Mouse (Mus musculus) embryonic facial prominence, embryonic 15.5 days (tissue): ENCODE measurements around the gene Mup4. TPM values are rescaled to one million over a fixed set of nuclear protein-coding genes. Genes with fewer than 3 reads are reported as not detected.

Experiments
- ATAC-seq: fragments of 200-750 bp; cut with Nextera tagmentation; 2 replicates; pipeline ENCODE4 v1.8.0; 2017; ENCODE audit warnings: low read depth, moderate TSS enrichment; ENCODE audit not compliant: insufficient number of reproducible peaks, low FRiP score, low TSS enrichment
- H3K27ac ChIP-seq: fragments of 300-500 bp; sonication (generic); replicated peaks from 2 replicates; pipeline ENCODE4 v1.5.1; 2015; ENCODE audit warnings: mild to moderate bottlenecking, inconsistent platforms
- H3K27me3 ChIP-seq: fragments of 300-500 bp; sonication (generic); 2 replicates; pipeline ENCODE4 v1.6.1; 2015; ENCODE audit warnings: inconsistent platforms
- H3K36me3 ChIP-seq: fragments of 300-500 bp; sonication (generic); 2 replicates; pipeline ENCODE4 v1.6.1; 2015; ENCODE audit warnings: mild to moderate bottlenecking, inconsistent platforms
- H3K4me1 ChIP-seq: fragments of 300-500 bp; sonication (generic); 2 replicates; pipeline ENCODE4 v1.6.1; 2015; ENCODE audit warnings: inconsistent platforms
- H3K4me2 ChIP-seq: fragments of 300-500 bp; sonication (generic); replicated peaks from 2 replicates; pipeline ENCODE4 v1.6.1; 2015; ENCODE audit warnings: mild to moderate bottlenecking, inconsistent platforms
- H3K4me3 ChIP-seq: fragments of 300-500 bp; sonication (generic); replicated peaks from 2 replicates; pipeline ENCODE4 v1.5.1; 2015; ENCODE audit warnings: mild to moderate bottlenecking, inconsistent platforms
- H3K9ac ChIP-seq: fragments of 300-500 bp; sonication (generic); 2 replicates; pipeline ENCODE4 v1.6.1; 2015; ENCODE audit warnings: inconsistent platforms
- H3K9me3 ChIP-seq: fragments of 300-500 bp; sonication (generic); replicated peaks from 2 replicates; pipeline ENCODE4 v1.6.1; 2016; ENCODE audit warnings: inconsistent platforms
- WGBS: fragments of 180-500 bp; shearing (Covaris S2); methylation state at CpG from one replicate; pipeline ENCODE4 v1.1.7; 2015; 5-methylcytosine and 5-hydroxymethylcytosine counted together
- polyA plus RNA-seq: library from polyadenylated mRNA; unstranded; fragments of >200 nt; fragmentation: Nextera tagmentation; extraction: Ambion mirVana; gene quantifications from 2 replicates; pipeline ENCODE4 v1.2.1, GENCODE M21; 2015

Mup4 gene
- polyA plus RNA-seq, 1 experiment from 2014 or later = not detected

GRCm38 (mm10) chr4:59908785-59909184, 51.7 kb downstream of the Mup4 start:
- Histone ChIP-seq H3K27me3 (0 out of 2 replicates have a peak, but pooled peaks cover 4% of the 10 kb centered on the region), H3K4me2 (no peak overlapping the region), H3K9me3 (no peaks in the 10 kb centered on the region), H3K27ac (no peak overlapping the region), H3K4me1 (peaks cover 5% of the 10 kb centered on the region; the same call in 1 of the 2 replicates), H3K9ac (no peak overlapping the region), H3K36me3 (no peaks in the 10 kb centered on the region), H3K4me3 (no peak overlapping the region)
- 84% methylated on average over 2 of the region's 2 CpGs for WGBS
- ATAC-seq = no peak

GRCm38 (mm10) chr4:59907657-59908230, 52.8 kb downstream of the Mup4 start:
- WGBS = 28% methylated on average over 10 of the region's 10 CpGs
- no peaks in the 10 kb centered on the region for H3K9me3 ChIP-seq

GRCm38 (mm10) chr4:59907092-59907491, 53.4 kb downstream of the Mup4 start:
- Histone ChIP-seq H3K4me1 (peaks cover 5% of the 10 kb centered on the region; the same call in 1 of the 2 replicates), H3K27me3 (no peaks in the 10 kb centered on the region), H3K9ac (no peak overlapping the region), H3K4me3 (no peak overlapping the region), H3K9me3 (no peaks in the 10 kb centered on the region), H3K36me3 (no peaks in the 10 kb centered on the region), H3K27ac (no peak overlapping the region), H3K4me2 (no peak overlapping the region)
- ATAC-seq = no peak
- WGBS = 86% methylated on average over 6 of the region's 6 CpGs

More at GRCm38 (mm10) chr4:59907657-59908230, 52.8 kb downstream of the Mup4 start:
- Histone ChIP-seq H3K9ac (no peak overlapping the region), H3K27ac (no peak overlapping the region), H3K4me3 (no peak overlapping the region), H3K36me3 (no peaks in the 10 kb centered on the region), H3K27me3 (no peaks in the 10 kb centered on the region), H3K4me1 (peaks cover 5% of the 10 kb centered on the region; the same call in 1 of the 2 replicates), H3K4me2 (no peak overlapping the region)
- ATAC-seq = no peak

Other genes with a start within 250 kb of the Mup4 start
- gene Inip, start 159.1 kb downstream of the Mup4 start, polyA plus RNA-seq = 43.8 and 45.8 TPM in 2 replicates
- gene Snx30, start 154.9 kb downstream of the Mup4 start, polyA plus RNA-seq = 10.3 and 11.1 TPM in 2 replicates
- 4.6 and 5.3 TPM in 2 replicates for gene Slc46a2, start 45.7 kb downstream of the Mup4 start, polyA plus RNA-seq
- gene Mup6, start 3.6 kb upstream of the Mup4 start, polyA plus RNA-seq = not detected in 2 replicates
- gene Mup7, start 109.8 kb upstream of the Mup4 start, polyA plus RNA-seq = 0.47 TPM in 1 of 2 replicates, not detected in the other
- not detected in 2 replicates for gene Mup2, start 193.6 kb upstream of the Mup4 start, polyA plus RNA-seq